Mouse (Mus musculus) embryonic facial prominence, embryonic 13.5 days (tissue): ENCODE data around the gene Cenpv. TPM values are rescaled to one million over a fixed set of nuclear protein-coding genes. Genes with fewer than 3 reads are reported as not detected.

Source experiments
- ATAC-seq: fragments of 200-750 bp; cut with Nextera tagmentation; 2 replicates; pipeline ENCODE4 v1.8.0; 2017; ENCODE audit warnings: low read depth; ENCODE audit not compliant: insufficient number of reproducible peaks, insufficient read depth, low FRiP score, low TSS enrichment
- H3K27ac ChIP-seq: fragments of 300-500 bp; sonication (generic); 2 replicates; pipeline ENCODE4 v1.5.1; 2015; ENCODE audit warnings: moderate library complexity, mild to moderate bottlenecking, inconsistent platforms
- H3K27me3 ChIP-seq: fragments of 300-500 bp; sonication (generic); 2 replicates; pipeline ENCODE4 v1.6.1; 2015; ENCODE audit warnings: mild to moderate bottlenecking, inconsistent platforms
- H3K36me3 ChIP-seq: fragments of 300-500 bp; sonication (generic); 2 replicates; pipeline ENCODE4 v1.6.1; 2015; ENCODE audit warnings: mild to moderate bottlenecking, inconsistent platforms
- H3K4me1 ChIP-seq: fragments of 300-500 bp; sonication (generic); 2 replicates; pipeline ENCODE4 v1.6.1; 2015; ENCODE audit warnings: inconsistent platforms
- H3K4me2 ChIP-seq: fragments of 300-500 bp; sonication (generic); 2 replicates; pipeline ENCODE4 v1.6.1; 2015; ENCODE audit warnings: moderate library complexity, mild to moderate bottlenecking, inconsistent platforms
- H3K4me3 ChIP-seq: fragments of 300-500 bp; sonication (generic); 2 replicates; pipeline ENCODE4 v1.5.1; 2015; ENCODE audit warnings: mild to moderate bottlenecking, inconsistent platforms
- H3K9ac ChIP-seq: fragments of 300-500 bp; sonication (generic); 2 replicates; pipeline ENCODE4 v1.6.1; 2015; ENCODE audit warnings: mild to moderate bottlenecking, inconsistent platforms
- H3K9me3 ChIP-seq: fragments of 300-500 bp; sonication (generic); 2 replicates; pipeline ENCODE4 v1.6.1; 2016; ENCODE audit warnings: inconsistent platforms
- WGBS: fragments of 180-500 bp; shearing (Covaris S2); methylation state at CpG from one replicate; pipeline ENCODE4 v1.1.7; 2015; ENCODE audit warnings: mixed read lengths; 5-methylcytosine and 5-hydroxymethylcytosine counted together
- polyA plus RNA-seq: library from polyadenylated mRNA; unstranded; fragments of >200 nt; fragmentation: Nextera tagmentation; extraction: Ambion mirVana; gene quantifications from 2 replicates; pipeline ENCODE4 v1.2.1, GENCODE M21; 2015

Gene Cenpv
- polyA plus RNA-seq, 1 experiment from 2014 or later = 41.1 TPM

DNA sequence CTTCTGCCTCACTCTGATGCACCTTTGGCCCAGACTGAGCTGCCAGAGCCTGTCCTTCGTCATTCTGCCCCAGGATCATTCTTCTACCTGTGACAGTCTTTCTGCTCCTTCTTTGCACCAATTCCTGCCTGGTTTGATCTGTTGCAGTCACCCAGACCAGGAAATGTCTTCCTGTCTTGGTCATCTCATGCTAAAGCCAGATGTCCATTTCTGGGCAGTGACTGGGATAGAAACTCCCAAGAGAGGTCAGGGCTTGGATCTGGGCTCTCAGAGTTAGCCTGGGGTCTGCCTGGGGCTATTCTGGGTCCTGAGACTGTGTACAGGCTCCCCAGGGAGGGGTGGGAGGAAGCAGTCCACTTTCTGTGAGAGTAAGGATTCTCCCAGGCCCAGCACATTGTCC lies 27.1 kb upstream of the Cenpv start:
- Histone ChIP-seq H3K4me3 (no peak overlapping the region), H3K4me2 (no peak overlapping the region), H3K27me3 (no peaks in the 10 kb centered on the region), H3K36me3 (no peaks in the 10 kb centered on the region), H3K27ac (no peak overlapping the region), H3K9ac (no peak overlapping the region), H3K4me1 (no peaks in the 10 kb centered on the region), H3K9me3 (no peaks in the 10 kb centered on the region)
- ATAC-seq = no peak
- 44% methylated on average over 1 of the region's 1 CpGs for WGBS

DNA sequence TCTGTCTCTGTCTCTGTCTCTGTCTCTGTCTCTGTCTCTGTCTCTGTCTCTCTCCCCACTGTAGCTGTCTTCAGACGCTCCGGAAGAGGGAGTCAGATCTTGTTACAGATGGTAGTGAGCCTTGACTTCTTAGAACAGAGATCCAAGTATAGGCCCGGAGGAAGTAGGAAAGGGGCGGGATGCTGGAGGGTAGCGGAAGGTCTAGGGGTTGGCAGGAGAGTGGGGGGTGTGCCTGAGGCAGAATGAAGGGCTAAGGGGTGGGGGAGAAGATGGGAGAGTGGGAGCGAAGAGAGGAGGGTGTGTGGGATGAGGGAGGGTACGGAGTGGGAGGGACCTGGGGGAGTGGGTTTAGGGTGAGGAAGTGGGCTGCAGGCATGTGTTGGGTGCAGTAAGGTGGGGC lies 26.7 kb upstream of the Cenpv start:
- ATAC-seq = no peak
- H3K36me3 ChIP-seq = no peaks in the 10 kb centered on the region
- H3K27me3 ChIP-seq = no peaks in the 10 kb centered on the region
- H3K4me1 ChIP-seq = no peaks in the 10 kb centered on the region
- H3K27ac ChIP-seq = no peak overlapping the region
- no peaks in the 10 kb centered on the region for H3K9me3 ChIP-seq
- no peak overlapping the region for H3K9ac ChIP-seq
- H3K4me3 ChIP-seq = no peak overlapping the region
- WGBS = 57% methylated on average over 7 of the region's 7 CpGs
- H3K4me2 ChIP-seq = no peak overlapping the region

DNA sequence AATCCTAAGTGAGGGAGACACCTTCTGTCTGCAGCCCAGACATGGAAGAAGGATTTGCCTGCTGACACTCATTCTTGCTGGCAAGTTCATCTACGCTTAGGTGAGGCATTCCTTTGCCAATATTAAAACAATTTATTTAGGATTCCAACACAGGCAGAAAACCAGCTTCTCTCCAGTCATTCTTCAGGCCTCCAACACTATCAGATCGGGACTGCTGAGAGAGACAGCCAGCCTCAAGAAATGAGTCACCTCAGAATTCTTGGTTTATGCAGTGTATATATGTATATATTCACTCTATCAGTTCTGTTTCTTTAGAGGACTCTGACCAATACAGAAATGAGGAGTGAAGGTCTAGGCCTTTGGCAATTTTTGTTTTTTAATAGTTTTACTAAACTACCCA lies 24.5 kb upstream of the Cenpv start:
- Histone ChIP-seq H3K27me3 (no peaks in the 10 kb centered on the region), H3K4me1 (peaks cover 5% of the 10 kb centered on the region), H3K9ac (no peak overlapping the region), H3K9me3 (no peaks in the 10 kb centered on the region), H3K4me3 (no peak overlapping the region), H3K36me3 (no peaks in the 10 kb centered on the region), H3K4me2 (no peak overlapping the region), H3K27ac (no peak overlapping the region)
- ATAC-seq = no peak
- WGBS = 80% methylated on average over 2 of the region's 2 CpGs

DNA sequence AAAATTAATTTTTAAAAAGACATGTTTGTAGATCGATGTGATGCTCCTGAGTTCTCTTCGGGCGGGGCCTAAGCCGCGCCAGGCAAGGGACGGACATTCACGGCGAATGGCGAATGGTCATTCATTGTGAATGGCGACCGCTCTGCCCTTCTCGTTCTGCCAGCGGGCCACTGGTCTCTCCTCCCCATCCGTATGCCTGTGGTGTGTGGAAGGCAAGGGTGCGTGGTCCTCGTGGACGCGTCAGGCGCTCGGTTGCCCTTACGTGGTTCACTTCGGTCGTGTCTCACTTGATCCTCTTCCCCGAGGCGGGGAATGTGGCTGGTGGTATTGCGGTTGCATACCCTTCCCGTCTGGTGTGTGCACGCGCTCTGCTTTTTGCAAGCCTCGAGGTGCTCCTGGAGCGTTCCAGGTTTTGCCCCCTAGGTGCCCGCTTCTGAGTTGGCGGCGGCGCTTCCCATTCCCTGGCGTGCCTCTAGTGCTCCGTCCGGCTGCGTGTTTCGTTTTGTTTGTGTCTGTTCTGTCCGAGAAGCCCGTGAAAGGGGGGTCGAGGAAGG lies 21.5 kb upstream of the Cenpv start:
- 31% methylated on average over 43 of the region's 43 CpGs for WGBS
- H3K9ac ChIP-seq = 0 out of 2 replicates have a peak overlapping the region, but pooled peaks have one; percentile 36
- H3K27ac ChIP-seq = no peak overlapping the region
- H3K9me3 ChIP-seq = no peaks in the 10 kb centered on the region
- peaks cover under 1% of the 10 kb centered on the region; the same call in 1 of the 2 replicates for H3K36me3 ChIP-seq
- peaks cover 12% of the 10 kb centered on the region for H3K4me1 ChIP-seq
- peak overlapping the region; percentile 63 for H3K4me2 ChIP-seq
- H3K27me3 ChIP-seq = no peaks in the 10 kb centered on the region
- no peak for ATAC-seq
- H3K4me3 ChIP-seq = peak overlapping the region; percentile 40

DNA sequence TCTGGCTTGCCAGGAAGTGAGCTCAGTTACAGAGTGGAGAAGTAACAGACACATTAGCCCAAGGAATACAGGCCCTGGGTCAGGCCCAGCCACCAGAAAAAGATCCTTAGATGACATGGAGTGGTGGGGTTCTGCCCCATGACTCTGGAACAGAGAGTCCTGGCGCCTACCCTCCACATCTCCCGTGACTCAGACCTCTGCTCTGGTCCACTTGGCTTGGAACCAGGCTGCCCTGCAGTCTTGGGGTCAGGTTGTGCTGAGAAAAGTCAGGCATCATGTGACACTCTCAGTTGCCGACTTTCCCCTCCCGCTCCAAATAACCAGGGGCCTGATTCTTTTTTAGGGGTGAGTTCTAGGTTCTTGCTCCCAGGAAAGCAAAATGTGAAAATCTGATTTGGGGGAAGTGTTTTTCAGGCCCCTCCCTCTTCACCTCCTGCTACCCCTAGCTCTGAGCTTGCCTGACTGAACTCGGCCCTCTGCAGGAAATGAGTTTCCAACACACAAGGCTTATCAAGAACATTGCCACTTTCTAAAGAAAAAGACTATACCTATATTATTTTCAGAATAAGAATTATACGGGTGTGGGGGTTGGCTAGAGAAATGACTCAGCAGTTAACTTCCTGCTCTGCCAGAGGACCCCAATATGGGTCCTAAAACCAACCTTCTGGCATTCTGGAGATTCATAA lies 20.0 kb upstream of the Cenpv start:
- Histone ChIP-seq H3K4me3 (no peak overlapping the region), H3K9me3 (no peaks in the 10 kb centered on the region), H3K36me3 (peaks cover 14% of the 10 kb centered on the region), H3K4me1 (peaks cover 23% of the 10 kb centered on the region), H3K9ac (no peak overlapping the region), H3K27me3 (no peaks in the 10 kb centered on the region), H3K27ac (no peak overlapping the region), H3K4me2 (no peak overlapping the region)
- no peak for ATAC-seq
- WGBS = 54% methylated on average over 6 of the region's 6 CpGs

DNA sequence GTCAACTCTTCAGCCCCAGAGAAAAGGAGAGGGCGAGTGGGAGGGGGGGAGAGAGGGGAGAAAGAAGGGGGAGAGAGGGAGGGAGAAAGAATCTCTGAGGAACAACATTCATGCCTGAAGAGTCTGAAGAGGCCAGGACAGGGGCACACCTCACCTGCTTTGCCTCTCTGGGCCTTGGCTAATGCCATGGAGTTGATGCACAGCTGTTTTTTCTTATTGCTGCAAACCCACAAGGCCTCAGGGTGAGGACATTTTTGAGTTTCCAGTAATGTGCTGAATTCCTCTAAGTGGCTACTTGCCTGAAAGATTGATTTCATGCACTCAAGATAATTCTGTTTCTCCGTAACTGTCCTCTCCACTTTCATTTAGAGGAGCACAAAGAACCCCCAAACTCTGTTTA lies 19.1 kb upstream of the Cenpv start:
- Histone ChIP-seq H3K4me3 (no peak overlapping the region), H3K27ac (peak overlapping the region; percentile 55; the same call in 1 of the 2 replicates), H3K9ac (no peak overlapping the region), H3K4me2 (no peak overlapping the region), H3K9me3 (no peaks in the 10 kb centered on the region), H3K36me3 (peaks cover 23% of the 10 kb centered on the region), H3K27me3 (no peaks in the 10 kb centered on the region), H3K4me1 (peaks cover 33% of the 10 kb centered on the region)
- 24% methylated on average over 2 of the region's 2 CpGs for WGBS
- no peak for ATAC-seq

DNA sequence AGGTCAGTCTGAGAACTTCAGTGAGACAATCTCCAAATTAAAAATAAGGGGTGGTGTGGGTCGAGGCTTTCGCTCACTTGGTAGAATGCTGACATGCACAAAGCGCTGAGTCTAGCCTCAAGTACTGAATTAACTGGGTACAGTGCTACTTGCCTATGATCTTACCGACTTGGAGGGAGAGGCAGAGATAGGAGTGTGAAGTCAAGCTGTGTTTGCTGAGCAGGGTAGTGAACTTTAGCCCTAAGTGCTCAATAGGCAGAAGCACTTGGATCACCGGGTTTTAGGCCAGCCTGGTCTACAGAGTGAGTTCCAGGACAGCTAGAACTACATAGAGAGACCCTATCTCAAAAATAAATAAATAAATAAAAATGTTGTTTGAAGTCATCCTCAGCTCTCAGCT lies 18.1 kb upstream of the Cenpv start:
- no peak overlapping the region for H3K4me3 ChIP-seq
- H3K9ac ChIP-seq = no peak overlapping the region
- peaks cover 33% of the 10 kb centered on the region for H3K4me1 ChIP-seq
- 73% methylated on average over 5 of the region's 5 CpGs for WGBS
- peaks cover 24% of the 10 kb centered on the region for H3K36me3 ChIP-seq
- ATAC-seq = no peak
- no peaks in the 10 kb centered on the region for H3K27me3 ChIP-seq
- H3K27ac ChIP-seq = no peak overlapping the region
- H3K4me2 ChIP-seq = no peak overlapping the region
- no peaks in the 10 kb centered on the region for H3K9me3 ChIP-seq

DNA sequence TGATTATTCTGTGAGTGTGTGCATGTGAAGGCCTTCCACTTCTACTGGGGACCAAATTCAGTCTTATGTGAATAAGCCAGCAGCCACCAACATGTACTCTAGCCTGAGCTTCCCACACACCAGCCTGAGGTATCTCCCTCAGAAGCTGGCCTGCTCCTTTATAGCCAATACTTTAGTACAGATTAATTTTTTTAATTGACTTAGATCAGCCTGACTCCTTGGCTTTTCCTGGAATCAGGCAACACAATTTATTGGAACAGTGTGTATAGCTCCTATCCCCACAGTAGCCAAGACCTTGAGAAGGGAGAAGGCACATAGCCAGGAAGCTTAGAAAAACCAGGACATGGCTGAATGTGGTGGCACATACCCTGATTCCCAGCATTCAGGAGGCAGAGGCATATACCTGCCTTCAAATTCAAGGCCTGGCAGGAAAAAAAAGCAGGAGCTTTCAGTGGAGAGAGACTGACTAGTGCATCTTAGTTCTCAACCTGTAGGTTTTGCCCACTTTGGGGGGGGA lies 16.9 kb upstream of the Cenpv start:
- no peak overlapping the region for H3K4me3 ChIP-seq
- H3K9me3 ChIP-seq = no peaks in the 10 kb centered on the region
- no peak for ATAC-seq
- H3K4me2 ChIP-seq = no peak overlapping the region
- peaks cover 24% of the 10 kb centered on the region for H3K36me3 ChIP-seq
- peaks cover 33% of the 10 kb centered on the region for H3K4me1 ChIP-seq
- no peaks in the 10 kb centered on the region for H3K27me3 ChIP-seq
- no peak overlapping the region for H3K9ac ChIP-seq
- no peak overlapping the region for H3K27ac ChIP-seq

DNA sequence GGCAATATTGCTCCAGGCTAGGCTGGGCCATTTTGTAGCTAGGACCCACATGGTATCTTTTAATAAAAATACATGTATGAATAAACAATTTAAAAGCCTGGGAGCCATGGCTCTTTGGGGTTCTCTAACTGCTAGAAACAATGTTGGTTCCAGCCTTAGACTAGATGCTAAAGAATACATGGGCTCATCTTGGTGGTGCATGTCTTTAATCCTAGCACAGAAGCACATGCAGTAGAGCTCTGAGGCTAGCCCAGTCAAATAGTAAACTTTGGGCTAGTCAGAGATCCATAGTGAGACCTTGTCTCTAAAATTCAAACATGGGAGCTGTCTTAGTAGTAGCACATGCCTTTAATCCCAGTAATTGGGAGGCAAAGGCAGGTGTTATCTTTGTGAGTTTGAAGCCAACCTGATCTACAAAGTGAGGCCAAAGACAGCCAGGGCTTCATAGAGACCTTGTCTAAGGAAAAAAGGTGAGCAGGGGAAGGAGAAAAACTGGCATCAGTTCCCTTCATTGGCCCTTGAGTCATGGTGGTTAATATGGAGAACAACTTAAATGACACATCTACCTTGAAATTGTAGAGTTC lies 16.0 kb upstream of the Cenpv start:
- no peak overlapping the region for H3K9ac ChIP-seq
- peak overlapping the region; percentile 91 for H3K4me2 ChIP-seq
- H3K4me1 ChIP-seq = peaks cover 33% of the 10 kb centered on the region
- no peak overlapping the region for H3K27ac ChIP-seq
- H3K4me3 ChIP-seq = peak overlapping the region; percentile 51; the same call in 1 of the 2 replicates
- ATAC-seq = no peak
- H3K27me3 ChIP-seq = no peaks in the 10 kb centered on the region
- H3K9me3 ChIP-seq = no peaks in the 10 kb centered on the region
- peaks cover 24% of the 10 kb centered on the region for H3K36me3 ChIP-seq

DNA sequence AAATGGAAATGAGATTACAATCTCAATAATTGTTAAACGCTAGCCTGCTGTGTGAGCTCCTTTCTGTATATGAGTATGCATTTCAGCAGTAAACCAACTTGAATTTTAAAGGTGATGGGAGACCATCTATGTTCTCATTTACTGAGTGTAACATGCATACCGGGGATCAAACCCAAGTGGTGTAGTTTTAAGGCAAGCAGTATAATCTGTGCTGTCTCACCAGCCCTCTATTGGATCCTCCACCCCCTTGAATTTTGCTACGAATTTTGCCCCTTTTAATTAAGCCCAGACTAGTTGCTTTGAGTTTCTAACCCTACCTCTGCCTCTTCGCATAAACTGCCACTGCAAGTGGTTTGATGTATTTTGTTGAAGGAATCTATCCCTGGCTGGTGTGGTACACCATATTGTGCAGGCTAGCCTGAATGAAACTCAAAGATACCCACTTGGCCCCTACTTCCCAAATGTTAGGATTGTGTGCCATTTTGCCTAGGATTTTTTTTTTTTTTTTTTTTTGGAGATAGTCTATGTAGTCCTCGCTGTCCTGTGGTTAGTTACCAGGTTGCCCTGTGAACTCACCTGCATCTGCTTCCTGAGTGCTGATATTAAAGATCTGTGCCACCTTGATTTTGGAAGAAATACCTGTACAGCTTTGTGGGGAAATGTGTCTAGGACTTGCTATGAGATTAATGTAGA lies 15.2 kb upstream of the Cenpv start:
- peaks cover 39% of the 10 kb centered on the region for H3K4me1 ChIP-seq
- peak overlapping the region; percentile 91 for H3K4me2 ChIP-seq
- H3K4me3 ChIP-seq = peak overlapping the region; percentile 51
- peaks cover 24% of the 10 kb centered on the region for H3K36me3 ChIP-seq
- H3K27ac ChIP-seq = no peak overlapping the region
- no peak for ATAC-seq
- WGBS = 66% methylated on average over 5 of the region's 5 CpGs
- H3K27me3 ChIP-seq = no peaks in the 10 kb centered on the region
- peak overlapping the region; percentile 63 for H3K9ac ChIP-seq
- H3K9me3 ChIP-seq = no peaks in the 10 kb centered on the region

DNA sequence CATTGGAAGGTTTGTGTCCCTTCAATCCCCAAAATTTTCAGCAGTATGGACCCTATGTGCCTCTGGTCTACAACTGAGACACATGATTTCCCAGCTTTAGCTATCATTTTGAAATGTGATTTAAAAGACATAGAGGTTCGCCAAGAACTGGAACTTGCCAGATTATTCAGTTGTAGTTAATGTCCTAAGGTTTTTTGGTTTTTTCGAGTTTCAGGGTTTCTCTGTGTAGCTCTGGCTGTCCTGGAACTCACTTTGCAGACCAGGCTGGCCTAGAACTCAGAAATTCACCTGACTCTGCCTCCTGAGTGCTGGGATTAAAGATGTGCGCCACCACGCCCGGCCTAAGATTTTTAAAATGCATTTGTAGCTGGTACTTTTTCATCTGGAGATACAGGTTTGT lies 14.6 kb upstream of the Cenpv start:
- peaks cover 35% of the 10 kb centered on the region for H3K4me1 ChIP-seq
- H3K4me2 ChIP-seq = peak overlapping the region; percentile 91
- H3K4me3 ChIP-seq = peak overlapping the region; percentile 51
- no peak for ATAC-seq
- H3K9ac ChIP-seq = peak overlapping the region; percentile 63
- H3K36me3 ChIP-seq = peaks cover 24% of the 10 kb centered on the region
- H3K9me3 ChIP-seq = no peaks in the 10 kb centered on the region
- H3K27ac ChIP-seq = no peak overlapping the region
- 77% methylated on average over 5 of the region's 5 CpGs for WGBS
- no peaks in the 10 kb centered on the region for H3K27me3 ChIP-seq
